Mouse (Mus musculus) MEL (cell line): ENCODE data around the gene Prkaa1. TPM values are rescaled to one million over a fixed set of nuclear protein-coding genes. Genes with fewer than 3 reads are reported as not detected.
A peak's percentile ranks its signal among the peaks of the same experiment; 100 is the strongest.

Source experiments
- DNase-seq: peaks from one replicate; pipeline ENCODE4 v3.0.0; 2011; ENCODE audit warnings: low read depth, low spot score
- H3K27ac ChIP-seq: 2 replicates; pipeline ENCODE4 v1.5.1; 2012; ENCODE audit warnings: low read depth, mild to moderate bottlenecking, control low read depth, low read length, moderate library complexity; ENCODE audit not compliant: control insufficient read depth
- H3K27me3 ChIP-seq, 2 experiments: fragments of 150-350 bp in 1 of 2; sonication (generic) in 1 of 2; 2 replicates each; pipeline ENCODE4 v1.6.1; 2012; ENCODE audit warnings: low read length in 2 of 2, mild to moderate bottlenecking in 2 of 2, improper control_type of control experiment in 1 of 2, moderate library complexity in 1 of 2; ENCODE audit not compliant: insufficient read depth in 2 of 2, control insufficient read depth in 1 of 2
- H3K36me3 ChIP-seq, 2 experiments: 2 replicates each; pipeline ENCODE4 v1.6.1; 2012 to 2014; ENCODE audit warnings: low read length in 2 of 2, improper control_type of control experiment in 1 of 2, inconsistent platforms in 1 of 2, mild to moderate bottlenecking in 1 of 2; ENCODE audit not compliant: insufficient read depth in 2 of 2, control insufficient read depth in 1 of 2
- H3K4me1 ChIP-seq, 2 experiments: fragments of 150-350 bp in 1 of 2; sonication (generic) in 1 of 2; 2 replicates each; pipeline ENCODE4 v1.6.1; 2012; ENCODE audit warnings: low read length in 2 of 2, improper control_type of control experiment in 1 of 2, mild to moderate bottlenecking in 1 of 2; ENCODE audit not compliant: insufficient read depth in 2 of 2, control insufficient read depth in 1 of 2
- H3K4me3 ChIP-seq, 2 experiments: fragments of 150-350 bp in 1 of 2; sonication (generic) in 1 of 2; 2 replicates each; pipeline ENCODE4 v1.5.1; 2012; ENCODE audit warnings: low read depth in 2 of 2, low read length in 2 of 2, mild to moderate bottlenecking in 2 of 2, moderate library complexity in 2 of 2, control low read depth in 1 of 2, improper control_type of control experiment in 1 of 2; ENCODE audit not compliant: control insufficient read depth in 1 of 2, insufficient read depth in 1 of 2
- H3K79me2 ChIP-seq: 2 replicates; pipeline ENCODE4 v1.6.1; 2012; ENCODE audit warnings: mild to moderate bottlenecking, low read length, moderate library complexity; ENCODE audit not compliant: control insufficient read depth, poor library complexity, insufficient read depth
- H3K9ac ChIP-seq: 2 replicates; pipeline ENCODE4 v1.6.1; 2012; ENCODE audit warnings: low read depth, mild to moderate bottlenecking, control low read depth, low read length, moderate library complexity; ENCODE audit not compliant: control insufficient read depth, poor library complexity, severe bottlenecking
- H3K9me3 ChIP-seq: fragments of 150-350 bp; sonication (generic); replicated peaks from 2 replicates; pipeline ENCODE4 v1.6.1; 2012; ENCODE audit warnings: mild to moderate bottlenecking, low read length, improper control_type of control experiment, moderate library complexity; ENCODE audit not compliant: insufficient read depth
- CHD1 ChIP-seq: IDR thresholded peaks from 2 replicates; pipeline ENCODE4 v1.6.1; 2012; ENCODE audit warnings: low read depth, mild to moderate bottlenecking, inconsistent platforms, low read length, improper control_type of control experiment
- CHD2 ChIP-seq: IDR thresholded peaks from 2 replicates; pipeline ENCODE4 v1.6.1; 2011; ENCODE audit warnings: low read length, improper control_type of control experiment
- CTCF ChIP-seq, 3 experiments: IDR thresholded peaks in 2 of 3; conservative IDR thresholded peaks in 1 of 3; 2 replicates each; pipeline ENCODE4 v1.5.1; 2011 to 2012; ENCODE audit warnings: low read length in 3 of 3, low read depth in 2 of 3, mild to moderate bottlenecking in 2 of 3, improper control_type of control experiment in 1 of 3, inconsistent platforms in 1 of 3, mixed read lengths in 1 of 3, moderate library complexity in 1 of 3; ENCODE audit not compliant: control insufficient read depth in 1 of 3, insufficient read depth in 1 of 3, poor library complexity in 1 of 3, severe bottlenecking in 1 of 3
- ELF1 ChIP-seq: IDR thresholded peaks from 2 replicates; pipeline ENCODE4 v1.6.1; 2014; ENCODE audit warnings: low read depth, mild to moderate bottlenecking, inconsistent platforms, low read length, improper control_type of control experiment, moderate library complexity
- HCFC1 ChIP-seq: IDR thresholded peaks from 2 replicates; pipeline ENCODE4 v1.6.1; 2012; ENCODE audit warnings: low read depth, mild to moderate bottlenecking, inconsistent platforms, low read length, improper control_type of control experiment, moderate library complexity
- JUND ChIP-seq: IDR thresholded peaks from 2 replicates; pipeline ENCODE4 v1.6.1; 2011; ENCODE audit warnings: low read depth, mild to moderate bottlenecking, improper control_type of control experiment, low read length
- MAFK ChIP-seq: IDR thresholded peaks from 2 replicates; pipeline ENCODE4 v1.6.1; 2011; ENCODE audit warnings: low read depth, mild to moderate bottlenecking, low read length, improper control_type of control experiment, borderline replicate concordance
- MAX ChIP-seq: IDR thresholded peaks from 2 replicates; pipeline ENCODE4 v1.6.1; 2011; ENCODE audit warnings: low read length, improper control_type of control experiment
- MEF2A ChIP-seq: IDR thresholded peaks from 2 replicates; pipeline ENCODE4 v1.6.1; 2014; ENCODE audit warnings: low read depth, mild to moderate bottlenecking, inconsistent platforms, low read length, improper control_type of control experiment; ENCODE audit not compliant: poor library complexity, insufficient replicate concordance, severe bottlenecking; ENCODE audit errors: extremely low read depth
- MYB ChIP-seq: IDR thresholded peaks from 2 replicates; pipeline ENCODE4 v1.6.1; 2011; ENCODE audit warnings: mild to moderate bottlenecking, low read depth, low read length, improper control_type of control experiment
- NELFE ChIP-seq: IDR thresholded peaks from 2 replicates; pipeline ENCODE4 v1.6.1; 2011; ENCODE audit warnings: low read depth, low read length, improper control_type of control experiment
- POLR2AphosphoS5 ChIP-seq: IDR thresholded peaks from 2 replicates; pipeline ENCODE4 v1.6.1; 2012; ENCODE audit warnings: low read depth, borderline replicate concordance, mild to moderate bottlenecking, inconsistent platforms, low read length, moderate library complexity, mixed read lengths
- RAD21 ChIP-seq: IDR thresholded peaks from 2 replicates; pipeline ENCODE4 v1.6.1; 2011; ENCODE audit warnings: mild to moderate bottlenecking, low read depth, low read length, improper control_type of control experiment
- TBP ChIP-seq: IDR thresholded peaks from 2 replicates; pipeline ENCODE4 v1.8.0; 2011; ENCODE audit warnings: low read depth, low read length, improper control_type of control experiment
- TCF12 ChIP-seq: IDR thresholded peaks from 2 replicates; pipeline ENCODE4 v1.6.1; 2014; ENCODE audit warnings: low read depth, mild to moderate bottlenecking, inconsistent platforms, low read length, improper control_type of control experiment, moderate library complexity
- UBTF ChIP-seq: IDR thresholded peaks from 2 replicates; pipeline ENCODE4 v1.6.1; 2012; ENCODE audit warnings: low read depth, mild to moderate bottlenecking, inconsistent platforms, low read length, improper control_type of control experiment, moderate library complexity, borderline replicate concordance; ENCODE audit not compliant: insufficient read depth
- USF2 ChIP-seq, 2 experiments: IDR thresholded peaks; 2 replicates each; pipeline ENCODE4 v1.6.1; 2011 to 2012; ENCODE audit warnings: improper control_type of control experiment in 2 of 2, low read length in 2 of 2, borderline replicate concordance in 1 of 2, inconsistent platforms in 1 of 2, low read depth in 1 of 2, mild to moderate bottlenecking in 1 of 2; ENCODE audit not compliant: insufficient read depth in 1 of 2
- ZKSCAN1 ChIP-seq: IDR thresholded peaks from 2 replicates; pipeline ENCODE4 v1.6.1; 2012; ENCODE audit warnings: low read depth, mild to moderate bottlenecking, inconsistent platforms, low read length, improper control_type of control experiment, moderate library complexity
- ZMIZ1 ChIP-seq: IDR thresholded peaks from 2 replicates; pipeline ENCODE4 v1.6.1; 2012; ENCODE audit warnings: low read depth, mild to moderate bottlenecking, inconsistent platforms, low read length, improper control_type of control experiment, moderate library complexity
- ZNF384 ChIP-seq: IDR thresholded peaks from 2 replicates; pipeline ENCODE4 v1.6.1; 2012; ENCODE audit warnings: low read depth, mild to moderate bottlenecking, inconsistent platforms, low read length, improper control_type of control experiment
- polyA plus RNA-seq, 2 experiments: library from polyadenylated mRNA; stranded (reverse) in 1 of 2; unstranded in 1 of 2; fragments of >175 nt in 1 of 2; fragments of >200 nt in 1 of 2; gene quantifications; 2 replicates each; pipeline versions ENCODE4 v1.2.1 to v1.2.4; 2012; ENCODE audit warnings: low replicate concordance in 2 of 2, low read depth in 1 of 2; ENCODE audit not compliant: insufficient read length in 2 of 2, insufficient read depth in 1 of 2, missing spikeins in 1 of 2
- total RNA-seq: library from RNA; depleted of rRNA; stranded (reverse); fragments of 300-350 nt; gene quantifications from 2 replicates; pipeline ENCODE4 v1.2.3, GENCODE M21; 2012

Prkaa1 gene
- total and polyA plus RNA-seq, 3 experiments: 18.3 to 23.0 TPM; not detected in 1

GRCm38 (mm10) chr15:5126456-5126855 lies 17.2 kb upstream of the Prkaa1 start:
- Histone ChIP-seq H3K79me2 (no peaks in the 10 kb centered on the region), H3K27ac (peak overlapping the region; percentile 81), H3K36me3 (peaks cover 0 to 45% of the 10 kb centered on the region in 2 experiments), H3K9ac (no peak overlapping the region), H3K27me3 (no peaks in the 10 kb centered on the region), H3K4me3 (no peak overlapping the region), H3K4me1 (peaks cover 16 to 32% of the 10 kb centered on the region in 2 experiments), H3K9me3 (no peaks in the 10 kb centered on the region)
- TF ChIP-seq ZNF384: peak; percentile 80
- no peak for TF ChIP-seq CHD1
- DNase-seq: no peak

DNA sequence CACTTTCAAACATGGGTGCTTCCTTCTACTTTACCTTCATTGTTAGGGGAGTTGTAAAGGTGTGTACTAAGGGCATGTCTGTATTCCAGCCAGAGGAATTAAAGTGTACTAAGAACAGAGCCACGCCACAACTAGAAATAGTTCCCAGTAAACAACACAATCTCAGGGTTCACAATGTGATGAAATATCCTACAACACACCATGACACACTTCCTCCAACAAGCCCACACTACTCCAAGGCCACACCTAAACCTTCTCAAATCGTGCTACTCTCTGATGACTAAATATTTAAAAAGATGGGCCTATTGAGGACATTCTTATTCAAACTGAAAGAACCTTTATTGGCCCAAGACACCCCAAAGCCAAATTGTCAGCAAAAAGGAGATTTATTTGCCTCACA lies 16.2 kb upstream of the Prkaa1 start:
- TF ChIP-seq POLR2AphosphoS5 (no peak), TCF12 (no peak), CTCF (IDR thresholded peaks at IDR 0.05 in 2 of 3, conservative IDR thresholded peaks at IDR 0.05 in 1 of 3; ENCODE audit: control insufficient read depth in 1 of 3, insufficient read depth in 1 of 3, low read depth in 2 of 3, low read length in 3 of 3, poor library complexity in 1 of 3, severe bottlenecking in 1 of 3) (no peak), ZKSCAN1 (no peak), HCFC1 (no peak), MYB (no peak), MEF2A (no peak), CHD2 (no peak), UBTF (no peak), ZMIZ1 (no peak), CHD1 (no peak), MAX (no peak), TBP (no peak), JUND (no peak), MAFK (no peak), RAD21 (no peak), NELFE (no peak), ELF1 (no peak), USF2 (IDR thresholded peaks at IDR 0.05; ENCODE audit: borderline replicate concordance in 1 of 2, insufficient read depth in 1 of 2, low read depth in 1 of 2, low read length in 2 of 2) (no peak)
- peaks cover 0 to 50% of the 10 kb centered on the region in 2 experiments for H3K36me3 ChIP-seq
- no peak for DNase-seq
- no peaks in the 10 kb centered on the region for H3K79me2 ChIP-seq
- H3K9me3 ChIP-seq: no peaks in the 10 kb centered on the region
- H3K4me1 ChIP-seq: peaks cover 16 to 32% of the 10 kb centered on the region in 2 experiments
- H3K27me3 ChIP-seq: no peaks in the 10 kb centered on the region
- no peak overlapping the region; the same call in 1 of the 2 replicates for H3K9ac ChIP-seq
- H3K4me3 ChIP-seq: no peak overlapping the region
- H3K27ac ChIP-seq: peak overlapping the region; percentile 81
